Comparison of ENCODE assay signal across 12 mouse cellular contexts in the genomic region with DNA sequence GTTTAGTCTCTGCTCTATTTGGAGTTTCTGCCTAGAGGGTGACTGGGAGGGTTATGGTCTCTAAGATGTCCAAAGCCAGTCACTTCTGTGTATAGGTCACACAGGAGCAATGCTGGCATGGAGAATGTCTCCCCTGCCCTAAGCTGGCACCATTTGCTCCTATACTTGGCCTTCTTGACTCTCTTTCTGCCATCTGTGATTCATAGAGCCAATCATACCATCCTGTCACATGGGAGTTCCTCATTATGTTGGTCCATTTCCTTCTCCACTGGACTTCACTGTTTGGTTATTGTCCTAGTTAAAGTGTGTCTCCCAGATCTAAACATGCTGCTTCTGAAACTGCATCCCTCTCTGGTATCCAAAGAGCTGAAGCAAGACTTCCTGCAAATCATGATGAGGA.
"Had no signal": no experiment of that assay in that cellular context is flagged by ENCODE, and none has a peak within 500 bp of the region (broad histone marks: within the 10 kb centered on the region; RNA-seq: fewer than 3 reads in every experiment).

No protein-coding gene starts in this region.

- H3K4me3 ChIP-seq: limb, embryonic 12.5 days; limb, embryonic 15.5 days; midbrain, embryonic 12.5 days; midbrain, embryonic 15.5 days; neural tube, embryonic 12.5 days; neural tube, embryonic 15.5 days had no signal

- H3K27ac ChIP-seq: limb, embryonic 12.5 days; limb, embryonic 15.5 days; liver, embryonic 14.5 days; macrophage; midbrain, embryonic 12.5 days; midbrain, embryonic 15.5 days; neural tube, embryonic 12.5 days; neural tube, embryonic 15.5 days had no signal

- H3K27me3 ChIP-seq: limb, embryonic 12.5 days; limb, embryonic 15.5 days; midbrain, embryonic 12.5 days; midbrain, embryonic 15.5 days; neural tube, embryonic 12.5 days; neural tube, embryonic 15.5 days had no signal

- H3K4me1 ChIP-seq: limb, embryonic 12.5 days; limb, embryonic 15.5 days; midbrain, embryonic 12.5 days; midbrain, embryonic 15.5 days; neural tube, embryonic 12.5 days; neural tube, embryonic 15.5 days had no signal

- H3K36me3 ChIP-seq: limb, embryonic 12.5 days; limb, embryonic 15.5 days; midbrain, embryonic 12.5 days; midbrain, embryonic 15.5 days; neural tube, embryonic 12.5 days; neural tube, embryonic 15.5 days had no signal

- DNase-seq: liver, postnatal 0 days; lung, embryonic 14.5 days; thymus, adult 18-20 months; thymus, postnatal 36 days had no signal
